Mouse (Mus musculus) brain, embryonic 14.5 days (tissue): Measurements from ENCODE around the gene Babam1. TPM values are rescaled to one million over a fixed set of nuclear protein-coding genes. Genes with fewer than 3 reads are reported as not detected.

Experiments used
- DNase-seq: peaks from one replicate; pipeline ENCODE4 v3.0.0-alpha.2; 2011; ENCODE audit warnings: low read depth
- CTCF ChIP-seq: fragments of 200-500 bp; IDR thresholded peaks from 2 replicates; pipeline ENCODE4 v1.5.1; 2012; ENCODE audit warnings: inconsistent platforms, mild to moderate bottlenecking, moderate library complexity, borderline replicate concordance; ENCODE audit not compliant: insufficient read depth, insufficient read length; ENCODE audit errors: extremely low read depth
- POLR2A ChIP-seq: fragments of 200-500 bp; IDR thresholded peaks from 2 replicates; pipeline ENCODE4 v1.6.1; 2012; ENCODE audit warnings: mild to moderate bottlenecking, inconsistent platforms, borderline replicate concordance; ENCODE audit not compliant: poor library complexity, insufficient read depth, insufficient read length, severe bottlenecking; ENCODE audit errors: extremely low read depth
- polyA plus RNA-seq: library from polyadenylated mRNA; depleted of rRNA; stranded (reverse); fragments of >200 nt; gene quantifications from 2 replicates; pipeline ENCODE4 v1.2.3, GENCODE M21; 2012

The Babam1 gene
- polyA plus RNA-seq, 1 experiment, result 115 TPM

- no peak for TF ChIP-seq POLR2A
- TF ChIP-seq CTCF, result no peak
- no peak for DNase-seq
These were observed 1.0 kb downstream of the Babam1 start for GRCm38 (mm10) chr8:71397701-71398100.

GRCm38 (mm10) chr8:71400826-71401225 lies 4.2 kb downstream of the Babam1 start:
- TF ChIP-seq CTCF (no peak), POLR2A (no peak)
- no peak for DNase-seq

- TF ChIP-seq CTCF, result no peak
- TF ChIP-seq POLR2A, result no peak
- no peak for DNase-seq
These were observed 4.8 kb downstream of the Babam1 start for GRCm38 (mm10) chr8:71401454-71401853.

GRCm38 (mm10) chr8:71402446-71402964 lies 5.8 kb downstream of the Babam1 start:
- no peak for TF ChIP-seq CTCF
- no peak for TF ChIP-seq POLR2A
- DNase-seq, result no peak

- DNase-seq, result no peak
- TF ChIP-seq POLR2A (no peak), CTCF (no peak)
These were observed 6.6 kb downstream of the Babam1 start for GRCm38 (mm10) chr8:71403107-71403885.

GRCm38 (mm10) chr8:71404011-71404410 lies 7.3 kb downstream of the Babam1 start:
- no peak for DNase-seq
- TF ChIP-seq CTCF, result no peak
- TF ChIP-seq POLR2A, result no peak

GRCm38 (mm10) chr8:71404951-71405351 lies 8.3 kb downstream of the Babam1 start:
- DNase-seq, result peak; percentile 11
- TF ChIP-seq CTCF (no peak), POLR2A (no peak)

GRCm38 (mm10) chr8:71405401-71406098 lies 8.9 kb downstream of the Babam1 start, which contains the start of gene Ankle1:
Ankle1 (plus strand) TSS chr8:71406010.
- TF ChIP-seq POLR2A (0 out of 2 replicates have a peak, but pooled peaks have one; percentile 13), CTCF (peak; percentile 71)
- peak; percentile 96 for DNase-seq

- no peak for TF ChIP-seq POLR2A
- peak; percentile 69 for TF ChIP-seq CTCF
- peak; percentile 64 for DNase-seq
These were observed 9.7 kb downstream of the Babam1 start for GRCm38 (mm10) chr8:71406099-71407015.

- no peak for DNase-seq
- TF ChIP-seq POLR2A, result no peak
- no peak for TF ChIP-seq CTCF
These were observed 10.8 kb downstream of the Babam1 start for GRCm38 (mm10) chr8:71407441-71407840.

GRCm38 (mm10) chr8:71408231-71408630 lies 11.6 kb downstream of the Babam1 start:
- DNase-seq, result no peak
- TF ChIP-seq CTCF, result no peak
- TF ChIP-seq POLR2A, result no peak
